Mouse (Mus musculus) liver, embryonic 14.5 days (tissue): ENCODE data around the gene Sh3gl1. TPM values are rescaled to one million over a fixed set of nuclear protein-coding genes. Genes with fewer than 3 reads are reported as not detected.
A peak's percentile ranks its signal among the peaks of the same experiment; 100 is the strongest.

Experiments
- ATAC-seq: fragments of 200-750 bp; cut with Nextera tagmentation; 2 replicates; pipeline ENCODE4 v1.8.0; 2017; ENCODE audit warnings: moderate number of reproducible peaks, mild to moderate bottlenecking, moderate library complexity; ENCODE audit not compliant: insufficient read depth
- DNase-seq, 3 experiments: peaks; one replicate each; pipeline ENCODE4 v3.0.0-alpha.2; 2012 to 2013; ENCODE audit warnings: low read depth in 3 of 3, low spot score in 3 of 3
- H3K27ac ChIP-seq: fragments of 300-500 bp; sonication (generic); 2 replicates; pipeline ENCODE4 v1.5.1; 2014; ENCODE audit warnings: moderate library complexity, mild to moderate bottlenecking, control low read depth, inconsistent platforms
- H3K27me3 ChIP-seq: fragments of 300-500 bp; sonication (generic); 2 replicates; pipeline ENCODE4 v1.6.1; 2014; ENCODE audit warnings: mild to moderate bottlenecking, low read length, moderate library complexity; ENCODE audit not compliant: control insufficient read depth, insufficient read depth
- H3K36me3 ChIP-seq: fragments of 300-500 bp; sonication (generic); replicated peaks from 2 replicates; pipeline ENCODE4 v1.6.1; 2014; ENCODE audit warnings: low read depth; ENCODE audit not compliant: control insufficient read depth, insufficient read depth
- H3K4me1 ChIP-seq, 2 experiments: fragments of 200-500 bp in 1 of 2; fragments of 300-500 bp in 1 of 2; sonication (generic) in 1 of 2; replicated peaks; 2 replicates each; pipeline ENCODE4 v1.6.1; 2012 to 2014; ENCODE audit warnings: antibody characterized with exemption in 1 of 2, inconsistent platforms in 1 of 2, low read length in 1 of 2; ENCODE audit not compliant: control insufficient read depth in 2 of 2, insufficient read depth in 2 of 2
- H3K4me2 ChIP-seq: fragments of 300-500 bp; sonication (generic); 2 replicates; pipeline ENCODE4 v1.6.1; 2014; ENCODE audit warnings: low read depth, mild to moderate bottlenecking, control low read depth, moderate library complexity
- H3K4me3 ChIP-seq, 2 experiments: fragments of 200-500 bp in 1 of 2; fragments of 300-500 bp in 1 of 2; sonication (generic) in 1 of 2; 2 replicates each; pipeline ENCODE4 v1.5.1; 2012 to 2014; ENCODE audit warnings: low read depth in 2 of 2, low read length in 2 of 2, mild to moderate bottlenecking in 2 of 2, control low read depth in 1 of 2, inconsistent platforms in 1 of 2, moderate library complexity in 1 of 2; ENCODE audit not compliant: insufficient read depth in 1 of 2
- H3K9ac ChIP-seq: fragments of 300-500 bp; sonication (generic); replicated peaks from 2 replicates; pipeline ENCODE4 v1.6.1; 2014; ENCODE audit warnings: mild to moderate bottlenecking, control low read depth, moderate library complexity
- H3K9me3 ChIP-seq: fragments of 300-500 bp; sonication (generic); 2 replicates; pipeline ENCODE4 v1.6.1; 2016; ENCODE audit warnings: low read length, mixed read lengths; ENCODE audit not compliant: control insufficient read depth
- CTCF ChIP-seq: IDR thresholded peaks from 2 replicates; pipeline ENCODE4 v1.5.1; 2016; ENCODE audit warnings: antibody characterized with exemption, low read depth, control low read depth
- EP300 ChIP-seq: IDR thresholded peaks from 2 replicates; pipeline ENCODE4 v1.6.1; 2016; ENCODE audit warnings: antibody characterized with exemption, low read depth
- WGBS: fragments of 180-500 bp; shearing (Covaris S2); extraction: QIAGEN DNeasy Blood & Tissue Kit; methylation state at CpG from one replicate; pipeline ENCODE4 v1.1.7; 2014; ENCODE audit not compliant: insufficient replicate concordance; 5-methylcytosine and 5-hydroxymethylcytosine counted together
- polyA plus RNA-seq, 2 experiments: library from polyadenylated mRNA; depleted of rRNA in 1 of 2; stranded (reverse) in 1 of 2; unstranded in 1 of 2; fragments of >200 nt; fragmentation: Nextera tagmentation in 1 of 2; extraction: Ambion mirVana in 1 of 2; gene quantifications; 2 replicates each; pipeline versions ENCODE4 v1.2.1 to v1.2.3; 2012 to 2014

Sh3gl1 gene
- polyA plus RNA-seq, 2 experiments, result 28.8 to 32.9 TPM

DNA sequence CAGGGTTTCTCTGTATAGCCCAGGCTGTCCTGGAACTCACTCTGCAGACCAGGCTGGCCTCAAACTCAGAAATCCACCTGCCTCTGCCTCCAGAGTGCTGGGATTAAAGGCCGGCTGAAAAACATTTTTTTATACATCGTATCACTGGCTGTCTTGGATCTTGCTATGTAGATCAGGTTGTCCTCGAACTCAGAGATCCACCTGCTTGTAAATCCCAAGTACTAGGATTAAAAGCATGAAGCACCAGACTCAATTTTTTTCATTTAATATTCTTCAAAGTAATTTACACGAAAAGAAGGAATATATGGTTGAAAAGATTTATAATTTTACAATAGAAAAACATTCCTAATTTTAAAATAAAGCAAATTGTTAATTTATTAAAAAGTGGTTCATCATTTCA is 2.9 kb upstream of the Sh3gl1 start:
- no peak for DNase-seq
- peaks cover 18 to 28% of the 10 kb centered on the region in 2 experiments for H3K4me1 ChIP-seq
- no peaks in the 10 kb centered on the region for H3K9me3 ChIP-seq
- H3K9ac ChIP-seq, result peak overlapping the region; percentile 74
- no peaks in the 10 kb centered on the region for H3K27me3 ChIP-seq
- no peak for TF ChIP-seq EP300
- TF ChIP-seq CTCF, result no peak
- H3K36me3 ChIP-seq, result peaks cover 11% of the 10 kb centered on the region
- no peak for ATAC-seq
- H3K27ac ChIP-seq, result peak overlapping the region; percentile 78
- WGBS, result 56% methylated on average over 4 of the region's 4 CpGs
- H3K4me3 ChIP-seq, result peak overlapping the region in 1 of 2 experiments; percentile 90; a peak in 2 of 4 replicates
- peak overlapping the region; percentile 91 for H3K4me2 ChIP-seq

DNA sequence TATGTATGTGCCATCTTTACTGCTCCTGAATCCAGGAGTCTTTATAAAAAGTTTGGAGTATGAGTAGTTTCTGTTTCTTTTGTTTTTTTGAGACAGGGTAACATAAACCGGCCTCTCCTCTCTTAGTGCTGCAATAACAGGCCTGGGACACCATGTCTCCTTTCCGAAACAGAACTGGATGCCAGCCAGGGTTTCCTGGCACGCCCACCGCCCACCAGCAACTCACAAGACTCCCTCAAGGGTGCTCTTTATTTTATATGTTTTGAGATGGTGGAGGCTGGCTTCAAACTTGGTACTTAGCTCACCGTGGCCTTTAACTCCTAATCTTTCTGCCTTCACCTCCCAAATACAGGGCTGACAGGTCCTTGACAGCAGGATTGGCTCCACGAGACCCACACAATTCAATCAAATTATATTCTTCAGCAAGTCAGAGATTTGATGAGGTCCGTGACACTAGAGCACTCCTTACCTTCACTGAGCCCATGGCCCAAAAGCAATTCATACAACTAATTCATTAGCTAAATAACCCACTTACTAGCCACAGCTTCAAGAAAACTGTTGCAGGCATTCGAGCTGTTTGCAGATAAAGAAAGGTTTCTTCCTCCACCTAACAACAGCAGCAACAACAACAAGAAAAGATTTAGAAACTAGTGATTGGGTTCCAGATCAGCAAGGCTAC is 2.3 kb upstream of the Sh3gl1 start:
- DNase-seq, result no peak
- Histone ChIP-seq H3K4me2 (no peak overlapping the region), H3K9ac (no peak overlapping the region), H3K4me3 (no peak overlapping the region), H3K27me3 (no peaks in the 10 kb centered on the region), H3K36me3 (peaks cover 4% of the 10 kb centered on the region), H3K9me3 (no peaks in the 10 kb centered on the region), H3K27ac (no peak overlapping the region), H3K4me1 (peaks cover 18 to 33% of the 10 kb centered on the region in 2 experiments)
- ATAC-seq, result no peak
- no peak for TF ChIP-seq EP300
- no peak for TF ChIP-seq CTCF
- 77% methylated on average over 8 of the region's 8 CpGs for WGBS

DNA sequence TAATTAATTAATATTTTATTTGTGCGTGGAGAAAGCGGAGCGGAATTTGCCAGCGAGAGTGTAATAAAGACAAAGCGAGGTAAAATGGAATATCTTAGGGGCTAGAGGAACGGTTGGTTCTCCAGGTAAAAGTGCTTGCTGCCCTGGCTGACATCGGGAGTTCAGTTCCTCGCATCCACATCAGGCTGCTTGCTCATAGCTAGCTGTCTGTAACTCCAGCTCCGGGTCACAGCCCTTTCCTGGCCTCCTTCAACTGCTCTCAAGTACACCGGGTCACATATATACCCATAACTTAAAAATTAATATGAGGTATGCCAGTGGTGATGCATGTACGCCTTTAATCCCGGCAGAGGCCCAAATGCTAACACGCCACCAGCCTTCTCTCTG is 459 bp upstream of the Sh3gl1 start:
- TF ChIP-seq EP300 (no peak), CTCF (no peak)
- Histone ChIP-seq H3K4me3 (peak overlapping the region; percentile 41 to 46), H3K36me3 (no peaks in the 10 kb centered on the region), H3K27me3 (no peaks in the 10 kb centered on the region), H3K9me3 (no peaks in the 10 kb centered on the region), H3K27ac (peak overlapping the region; percentile 4; the same call in 1 of the 2 replicates), H3K9ac (peak overlapping the region; percentile 44), H3K4me1 (peaks cover 18 to 31% of the 10 kb centered on the region in 2 experiments), H3K4me2 (peak overlapping the region; percentile 58)
- no peak for ATAC-seq
- WGBS, result 34% methylated on average over 13 of the region's 13 CpGs
- DNase-seq, result no peak

DNA sequence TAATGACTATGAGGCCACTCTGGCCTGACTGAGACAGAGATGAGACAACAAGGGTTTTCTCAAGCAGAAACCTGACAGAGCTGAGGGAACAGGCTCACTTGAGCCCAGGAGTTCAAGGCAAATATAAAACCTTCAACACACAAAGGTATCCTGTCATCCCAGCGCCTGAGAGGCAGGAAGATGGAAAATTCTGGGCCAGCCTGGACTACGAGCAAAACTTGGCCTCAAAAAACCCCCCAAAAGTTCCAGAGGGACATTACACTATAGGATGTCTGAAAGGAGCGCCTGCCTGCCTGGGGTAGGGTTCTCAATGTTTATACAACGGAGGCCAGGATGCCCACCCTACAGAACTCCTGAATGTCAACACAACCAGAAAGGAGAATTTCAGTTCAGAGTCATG is 1.2 kb downstream of the Sh3gl1 start:
- Histone ChIP-seq H3K9ac (peak overlapping the region; percentile 72), H3K36me3 (no peaks in the 10 kb centered on the region), H3K4me3 (peak overlapping the region; percentile 76 to 93), H3K4me1 (peaks cover 14 to 29% of the 10 kb centered on the region in 2 experiments), H3K27ac (no peak overlapping the region; the same call in 1 of the 2 replicates), H3K9me3 (no peaks in the 10 kb centered on the region), H3K4me2 (peak overlapping the region; percentile 82), H3K27me3 (no peaks in the 10 kb centered on the region)
- 71% methylated on average over 4 of the region's 4 CpGs for WGBS
- DNase-seq (no peak), ATAC-seq (no peak)
- TF ChIP-seq CTCF, result no peak
- no peak for TF ChIP-seq EP300

DNA sequence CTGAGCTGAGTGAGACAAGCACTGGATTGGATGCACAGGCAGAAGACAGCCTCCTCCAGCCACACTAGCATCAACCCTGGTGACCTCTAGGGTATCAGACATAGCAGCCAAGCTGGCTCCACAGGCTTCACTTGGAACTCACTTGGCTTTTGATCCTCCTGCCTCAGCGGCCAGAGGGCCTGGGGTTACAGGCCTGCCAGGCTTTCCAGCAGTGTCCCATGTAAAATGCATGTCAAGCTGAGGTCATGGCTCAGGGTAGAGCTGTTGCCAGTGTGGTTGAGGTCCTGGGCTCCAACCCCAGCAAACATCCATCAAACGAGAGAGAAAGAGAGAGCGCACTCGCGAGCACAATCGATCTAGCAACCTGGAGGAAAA is 1.7 kb downstream of the Sh3gl1 start:
- Histone ChIP-seq H3K27me3 (no peaks in the 10 kb centered on the region), H3K4me3 (peak overlapping the region; percentile 76 to 93), H3K4me1 (peaks cover 14 to 29% of the 10 kb centered on the region in 2 experiments), H3K4me2 (peak overlapping the region; percentile 82), H3K9me3 (no peaks in the 10 kb centered on the region), H3K36me3 (no peaks in the 10 kb centered on the region), H3K27ac (no peak overlapping the region; the same call in none of the 2 replicates), H3K9ac (peak overlapping the region; percentile 72)
- DNase-seq (no peak), ATAC-seq (no peak)
- 84% methylated on average over 6 of the region's 6 CpGs for WGBS
- TF ChIP-seq CTCF, result no peak
- TF ChIP-seq EP300, result no peak
